Mouse (Mus musculus) kidney, embryonic 14.5 days (tissue): ENCODE results near the gene Tor2a. TPM values are rescaled to one million over a fixed set of nuclear protein-coding genes. Genes with fewer than 3 reads are reported as not detected.

Experiments
- ATAC-seq: fragments of 200-750 bp; cut with Nextera tagmentation; 2 replicates; pipeline ENCODE4 v1.8.0; 2017; ENCODE audit warnings: moderate number of reproducible peaks, mild to moderate bottlenecking, moderate TSS enrichment, moderate library complexity; ENCODE audit not compliant: low FRiP score, low TSS enrichment
- H3K27ac ChIP-seq: fragments of 300-500 bp; sonication (generic); 2 replicates; pipeline ENCODE4 v1.5.1; 2014; ENCODE audit warnings: low read depth, mild to moderate bottlenecking, low read length, moderate library complexity, mixed read lengths
- H3K27me3 ChIP-seq: fragments of 300-500 bp; sonication (generic); 2 replicates; pipeline ENCODE4 v1.6.1; 2014; ENCODE audit warnings: mild to moderate bottlenecking, low read length; ENCODE audit not compliant: control insufficient read depth, insufficient read depth
- H3K36me3 ChIP-seq: fragments of 300-500 bp; sonication (generic); 2 replicates; pipeline ENCODE4 v1.6.1; 2014; ENCODE audit warnings: low read length, mixed read lengths; ENCODE audit not compliant: control insufficient read depth, insufficient read depth
- H3K4me1 ChIP-seq: fragments of 300-500 bp; sonication (generic); 2 replicates; pipeline ENCODE4 v1.6.1; 2014; ENCODE audit warnings: low read length, mixed read lengths; ENCODE audit not compliant: control insufficient read depth, insufficient read depth
- H3K4me2 ChIP-seq: fragments of 300-500 bp; sonication (generic); replicated peaks from 2 replicates; pipeline ENCODE4 v1.6.1; 2014; ENCODE audit warnings: low read depth, mild to moderate bottlenecking, low read length
- H3K4me3 ChIP-seq: fragments of 300-500 bp; sonication (generic); 2 replicates; pipeline ENCODE4 v1.5.1; 2014; ENCODE audit warnings: mild to moderate bottlenecking, low read length
- H3K9ac ChIP-seq: fragments of 300-500 bp; sonication (generic); 2 replicates; pipeline ENCODE4 v1.6.1; 2014; ENCODE audit warnings: low read depth, mild to moderate bottlenecking, low read length, moderate library complexity
- H3K9me3 ChIP-seq: fragments of 300-500 bp; sonication (generic); 2 replicates; pipeline ENCODE4 v1.6.1; 2016; ENCODE audit warnings: low read length; ENCODE audit not compliant: control insufficient read depth
- WGBS: fragments of 180-500 bp; shearing (Covaris S2); extraction: QIAGEN DNeasy Blood & Tissue Kit; methylation state at CpG from one replicate; pipeline ENCODE4 v1.1.7; 2014; 5-methylcytosine and 5-hydroxymethylcytosine counted together
- polyA plus RNA-seq: library from polyadenylated mRNA; unstranded; fragments of >200 nt; fragmentation: Nextera tagmentation; extraction: Ambion mirVana; gene quantifications from 2 replicates; pipeline ENCODE4 v1.2.1, GENCODE M21; 2014

Gene Tor2a
- polyA plus RNA-seq, 1 experiment from 2014 or later, result 75.6 TPM

- Histone ChIP-seq H3K9me3 (no peaks in the 10 kb centered on the region), H3K27me3 (no peaks in the 10 kb centered on the region), H3K27ac (no peak overlapping the region), H3K4me3 (no peak overlapping the region), H3K4me1 (no peaks in the 10 kb centered on the region), H3K36me3 (peaks cover 43% of the 10 kb centered on the region), H3K4me2 (no peak overlapping the region), H3K9ac (no peak overlapping the region)
- WGBS, result 82% methylated on average over 7 of the region's 7 CpGs
- ATAC-seq, result no peak
Observed at GRCm38 (mm10) chr2:32750199-32750598, 6.8 kb upstream of the Tor2a start.

DNA sequence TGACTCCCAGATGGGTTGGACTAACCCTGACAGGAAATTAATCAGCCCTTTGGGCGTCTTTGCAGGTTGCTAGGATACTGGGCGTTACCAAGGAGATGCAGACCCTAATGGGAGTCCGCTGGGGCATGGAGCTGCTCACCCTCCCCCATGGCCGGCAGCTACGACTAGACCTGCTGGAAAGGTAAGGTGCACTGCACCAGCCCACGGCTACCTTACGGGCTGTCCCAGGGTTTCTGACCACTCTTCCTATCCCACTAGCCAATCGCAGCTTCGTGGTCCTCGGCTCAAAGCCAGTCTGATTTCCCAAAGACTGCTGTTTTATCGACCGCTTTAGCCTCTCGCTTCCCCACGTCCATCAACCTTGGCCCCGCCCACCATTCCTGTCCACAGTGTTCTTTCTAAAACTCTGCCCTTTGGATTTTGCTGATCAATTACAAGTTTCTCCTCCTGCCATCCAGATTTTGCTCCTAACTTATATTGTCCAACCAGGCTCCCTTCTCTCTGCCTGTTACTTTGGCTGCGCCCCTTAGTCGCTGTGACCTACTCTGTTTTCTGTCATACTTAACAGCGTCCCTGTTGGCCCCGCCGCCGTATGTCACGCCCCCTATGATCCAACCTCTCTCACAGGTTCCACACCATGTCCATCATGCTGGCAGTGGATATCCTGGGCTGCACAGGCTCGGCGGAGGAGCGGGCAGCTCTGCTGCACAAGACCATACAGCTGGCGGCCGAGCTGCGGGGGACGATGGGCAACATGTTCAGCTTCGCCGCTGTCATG is 6.0 kb upstream of the Tor2a start:
- Histone ChIP-seq H3K4me3 (peak overlapping the region; percentile 32), H3K9ac (peak overlapping the region; percentile 37), H3K4me1 (no peaks in the 10 kb centered on the region), H3K27ac (0 out of 2 replicates have a peak overlapping the region, but pooled peaks have one; percentile 19), H3K4me2 (peak overlapping the region; percentile 51), H3K9me3 (no peaks in the 10 kb centered on the region), H3K36me3 (peaks cover 38% of the 10 kb centered on the region), H3K27me3 (no peaks in the 10 kb centered on the region)
- ATAC-seq, result peak; percentile 87
- WGBS, result 6% methylated on average over 31 of the region's 31 CpGs

DNA sequence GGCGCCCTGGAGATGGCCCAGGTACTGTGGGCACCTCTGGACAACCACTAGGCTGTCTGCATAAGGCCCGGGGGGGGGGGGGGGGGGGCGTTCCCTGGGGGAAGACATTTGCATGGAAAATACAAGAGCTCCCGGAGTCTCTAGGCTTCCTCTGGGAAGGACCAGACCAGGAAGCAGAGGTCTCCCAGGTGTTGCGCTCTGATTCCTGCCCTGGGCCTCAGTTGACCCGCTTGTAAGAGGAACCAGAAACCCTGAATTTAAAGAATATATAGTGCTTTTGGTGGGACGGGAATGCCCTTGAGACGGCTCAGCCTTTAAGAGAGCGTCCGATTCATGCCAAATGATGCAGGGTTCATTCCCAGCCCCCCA is 5.4 kb upstream of the Tor2a start:
- WGBS, result 21% methylated on average over 10 of the region's 10 CpGs
- peak overlapping the region; percentile 32 for H3K4me3 ChIP-seq
- no peaks in the 10 kb centered on the region for H3K4me1 ChIP-seq
- peaks cover 32% of the 10 kb centered on the region for H3K36me3 ChIP-seq
- no peak overlapping the region for H3K27ac ChIP-seq
- H3K27me3 ChIP-seq, result no peaks in the 10 kb centered on the region
- H3K9ac ChIP-seq, result peak overlapping the region; percentile 37; the same call in 1 of the 2 replicates
- peak overlapping the region; percentile 51 for H3K4me2 ChIP-seq
- H3K9me3 ChIP-seq, result no peaks in the 10 kb centered on the region
- ATAC-seq, result peak; percentile 6; the same call in 1 of the 2 replicates

GRCm38 (mm10) chr2:32752181-32752580 is 4.9 kb upstream of the Tor2a start:
- no peaks in the 10 kb centered on the region for H3K4me1 ChIP-seq
- H3K27me3 ChIP-seq, result no peaks in the 10 kb centered on the region
- no peak overlapping the region for H3K4me3 ChIP-seq
- no peak for ATAC-seq
- H3K4me2 ChIP-seq, result 0 out of 2 replicates have a peak overlapping the region, but pooled peaks have one; percentile 51
- peak overlapping the region; percentile 37; the same call in 1 of the 2 replicates for H3K9ac ChIP-seq
- 70% methylated on average over 10 of the region's 10 CpGs for WGBS
- no peaks in the 10 kb centered on the region for H3K9me3 ChIP-seq
- H3K36me3 ChIP-seq, result peaks cover 30% of the 10 kb centered on the region
- H3K27ac ChIP-seq, result no peak overlapping the region

DNA sequence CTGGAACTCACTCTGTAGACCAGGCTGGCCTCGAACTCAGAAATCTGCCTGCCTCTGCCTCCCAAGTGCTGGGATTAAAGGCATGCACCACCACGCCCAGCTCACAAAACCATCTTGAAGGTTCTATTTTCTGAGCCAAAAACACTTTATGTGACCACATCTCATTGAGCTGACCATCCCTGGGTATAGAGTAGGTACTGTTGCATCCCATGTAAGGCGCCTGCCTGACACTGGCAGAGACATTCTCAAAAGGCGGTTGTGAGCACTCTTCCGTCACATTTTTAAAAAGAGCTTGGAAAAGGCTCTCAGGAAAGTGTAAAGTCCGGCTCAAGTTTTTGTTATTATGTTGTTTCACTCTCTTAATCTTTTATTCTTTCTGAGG is 369 bp upstream of the Tor2a start:
- Histone ChIP-seq H3K4me2 (no peak overlapping the region), H3K27me3 (no peaks in the 10 kb centered on the region), H3K27ac (no peak overlapping the region), H3K9me3 (no peaks in the 10 kb centered on the region), H3K4me1 (no peaks in the 10 kb centered on the region), H3K36me3 (peaks cover 37% of the 10 kb centered on the region), H3K4me3 (no peak overlapping the region), H3K9ac (no peak overlapping the region)
- 33% methylated on average over 6 of the region's 6 CpGs for WGBS
- ATAC-seq, result peak; percentile 26; the same call in 1 of the 2 replicates

GRCm38 (mm10) chr2:32758503-32758902 is 1.5 kb downstream of the Tor2a start:
- WGBS, result 64% methylated on average over 8 of the region's 8 CpGs
- Histone ChIP-seq H3K9ac (no peak overlapping the region), H3K4me3 (no peak overlapping the region), H3K36me3 (peaks cover 38% of the 10 kb centered on the region), H3K9me3 (no peaks in the 10 kb centered on the region), H3K4me2 (no peak overlapping the region), H3K27me3 (no peaks in the 10 kb centered on the region), H3K27ac (no peak overlapping the region), H3K4me1 (no peaks in the 10 kb centered on the region)
- no peak for ATAC-seq

- no peak overlapping the region for H3K9ac ChIP-seq
- no peak overlapping the region for H3K27ac ChIP-seq
- no peaks in the 10 kb centered on the region for H3K9me3 ChIP-seq
- no peaks in the 10 kb centered on the region for H3K27me3 ChIP-seq
- H3K4me2 ChIP-seq, result no peak overlapping the region
- no peak overlapping the region for H3K4me3 ChIP-seq
- H3K36me3 ChIP-seq, result peaks cover 37% of the 10 kb centered on the region
- WGBS, result 95% methylated on average over 2 of the region's 2 CpGs
- H3K4me1 ChIP-seq, result no peaks in the 10 kb centered on the region
- no peak for ATAC-seq
Observed at GRCm38 (mm10) chr2:32759001-32759400, 2.0 kb downstream of the Tor2a start.

DNA sequence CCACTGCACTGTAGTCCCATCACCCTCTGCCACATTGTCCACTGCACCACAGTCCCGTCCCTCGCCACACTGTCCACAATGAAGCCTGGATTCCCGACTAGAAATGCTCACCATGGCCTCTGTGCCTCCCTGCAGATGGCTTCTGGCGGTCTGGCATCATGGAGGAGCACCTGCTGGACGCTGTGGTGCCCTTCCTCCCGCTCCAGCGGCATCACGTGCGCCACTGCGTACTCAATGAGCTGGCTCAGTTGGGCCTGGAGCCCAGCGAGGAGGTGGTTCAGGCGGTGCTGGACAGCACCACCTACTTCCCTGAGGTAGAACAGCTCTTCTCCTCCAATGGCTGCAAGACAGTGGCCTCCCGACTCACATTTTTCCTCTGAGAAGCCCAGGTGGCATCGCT is 4.3 kb downstream of the Tor2a start:
- Histone ChIP-seq H3K9me3 (no peaks in the 10 kb centered on the region), H3K4me2 (no peak overlapping the region), H3K9ac (no peak overlapping the region), H3K27me3 (no peaks in the 10 kb centered on the region), H3K36me3 (peaks cover 29% of the 10 kb centered on the region), H3K4me1 (no peaks in the 10 kb centered on the region), H3K27ac (no peak overlapping the region), H3K4me3 (no peak overlapping the region)
- no peak for ATAC-seq
- WGBS, result 89% methylated on average over 14 of the region's 14 CpGs

GRCm38 (mm10) chr2:32761859-32762258 is 4.8 kb downstream of the Tor2a start:
- H3K4me1 ChIP-seq, result no peaks in the 10 kb centered on the region
- peaks cover 29% of the 10 kb centered on the region for H3K36me3 ChIP-seq
- ATAC-seq, result no peak
- no peak overlapping the region for H3K27ac ChIP-seq
- no peak overlapping the region for H3K9ac ChIP-seq
- H3K27me3 ChIP-seq, result no peaks in the 10 kb centered on the region
- H3K9me3 ChIP-seq, result no peaks in the 10 kb centered on the region
- no peak overlapping the region for H3K4me3 ChIP-seq
- H3K4me2 ChIP-seq, result no peak overlapping the region
- 90% methylated on average over 4 of the region's 4 CpGs for WGBS
